Mouse (Mus musculus): Measurements from ENCODE around the gene Nfe2.
A peak's percentile ranks its signal among the peaks of the same experiment; 100 is the strongest.
"Not testable (repeated sequence)": the region's sequence is repeated elsewhere in the genome, so short reads cannot be mapped to it uniquely, and the experiment has no call there.

Gene Nfe2

GRCm38 (mm10) chr15:103290843-103291242 lies 32.6 kb upstream of the Nfe2 start:
- DNase-seq (ENCODE audit: low spot score): no peak

GRCm38 (mm10) chr15:103290417-103290816 lies 32.2 kb upstream of the Nfe2 start:
- DNase-seq (ENCODE audit: low spot score): no peak

- no peak for DNase-seq (ENCODE audit: low spot score)
Observed at GRCm38 (mm10) chr15:103289600-103289999, 31.4 kb upstream of the Nfe2 start.

DNA sequence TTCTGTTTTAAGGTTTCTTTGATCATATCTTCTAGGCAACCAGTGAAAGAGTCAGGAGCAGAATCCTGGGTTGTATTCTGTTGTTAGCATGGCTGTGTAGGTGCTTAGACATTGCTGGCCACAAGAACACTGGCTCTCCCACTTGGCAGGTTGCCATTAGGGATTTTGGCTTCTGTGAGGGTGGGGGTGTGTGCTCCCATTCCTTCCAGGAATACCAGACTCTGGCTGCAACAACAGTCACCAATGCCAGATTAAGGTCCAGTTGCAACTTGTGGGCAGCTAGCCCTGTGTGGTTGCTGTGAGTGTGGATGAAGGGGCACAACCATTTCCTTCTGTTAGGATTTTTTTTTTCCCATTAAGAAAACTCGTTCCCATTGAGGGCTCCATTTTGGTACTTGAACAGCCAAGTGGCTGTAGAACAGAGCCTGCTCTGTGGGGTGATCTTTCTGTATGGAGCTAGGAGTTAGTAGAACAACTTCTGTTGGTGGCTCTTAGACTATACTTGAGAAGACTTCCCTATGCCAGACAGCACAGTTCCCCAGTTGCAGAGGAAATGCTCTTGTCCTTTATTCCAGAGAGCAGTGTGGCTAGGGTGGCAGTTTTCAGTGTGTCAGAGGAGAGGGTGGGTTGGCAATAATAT lies 27.7 kb upstream of the Nfe2 start:
- peak; percentile 99 for DNase-seq (ENCODE audit: low spot score)

DNA sequence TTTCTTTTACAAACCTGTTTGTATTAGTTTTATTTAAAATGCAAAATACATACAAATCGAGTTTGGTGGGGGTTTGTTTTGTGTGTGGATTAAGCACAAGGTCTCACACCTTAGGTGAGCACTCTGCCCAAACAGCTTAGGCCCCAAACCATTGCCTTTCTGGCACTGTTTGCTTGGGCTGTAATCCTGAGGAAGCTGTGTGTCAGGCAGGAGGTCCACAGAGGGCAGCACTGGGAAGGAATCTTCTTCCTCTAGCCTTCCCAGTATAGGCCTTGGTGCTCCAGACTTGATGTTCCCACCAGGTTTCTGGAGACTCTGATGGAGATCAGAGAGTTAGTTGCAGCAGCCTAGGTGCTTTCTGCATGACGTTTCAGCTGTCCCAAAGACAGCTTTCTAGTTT lies 26.4 kb upstream of the Nfe2 start:
- peak; percentile 81 for DNase-seq (ENCODE audit: low spot score)

- peak; percentile 78 for DNase-seq (ENCODE audit: low spot score)
Observed at GRCm38 (mm10) chr15:103284066-103284465, 25.9 kb upstream of the Nfe2 start.

GRCm38 (mm10) chr15:103281465-103282205 lies 23.4 kb upstream of the Nfe2 start:
- DNase-seq (ENCODE audit: low spot score): no peak

GRCm38 (mm10) chr15:103280817-103281464 lies 22.7 kb upstream of the Nfe2 start:
- peak; percentile 86 for DNase-seq (ENCODE audit: low spot score)

DNA sequence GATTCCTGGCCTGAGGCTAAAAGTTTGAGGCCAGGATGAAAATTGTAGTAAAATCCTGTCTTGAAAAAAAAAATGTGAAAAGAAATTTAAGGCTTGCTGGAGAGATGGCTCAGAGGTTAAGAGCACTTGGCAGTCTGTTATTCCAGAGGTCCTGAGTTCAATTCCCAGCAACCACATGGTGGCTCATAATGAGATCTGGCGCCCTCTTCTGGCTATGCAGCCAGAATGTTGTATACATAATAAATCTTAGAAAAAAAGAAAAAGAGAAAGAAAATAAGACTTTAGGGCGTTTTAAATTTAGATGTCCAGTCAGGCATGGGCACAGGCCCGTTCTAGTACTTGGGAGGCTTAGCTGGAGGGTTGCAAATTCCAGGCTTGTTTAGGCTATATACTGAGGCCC lies 21.5 kb upstream of the Nfe2 start:
- peak; percentile 82 for DNase-seq (ENCODE audit: low spot score)

DNA sequence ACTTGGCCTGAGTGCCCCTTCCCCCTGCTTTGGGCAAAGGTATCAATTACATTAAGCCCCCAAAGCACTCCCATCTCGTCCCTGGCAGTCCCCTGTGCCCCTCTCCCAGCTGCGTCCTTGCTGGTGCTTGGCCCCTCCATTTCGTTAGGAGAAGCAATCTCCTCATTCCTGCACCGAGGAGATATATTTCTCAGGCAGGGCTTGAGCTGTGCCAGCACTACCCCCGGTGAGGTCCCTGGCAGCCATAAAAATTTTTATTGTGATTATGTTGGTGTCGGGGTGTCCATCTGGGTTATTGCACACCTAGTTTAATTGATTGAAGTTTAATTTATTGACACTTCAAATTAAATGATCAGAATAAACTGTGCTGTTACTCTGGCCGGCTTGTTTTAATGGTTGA lies 19.7 kb upstream of the Nfe2 start:
- DNase-seq (ENCODE audit: low spot score): no peak

DNA sequence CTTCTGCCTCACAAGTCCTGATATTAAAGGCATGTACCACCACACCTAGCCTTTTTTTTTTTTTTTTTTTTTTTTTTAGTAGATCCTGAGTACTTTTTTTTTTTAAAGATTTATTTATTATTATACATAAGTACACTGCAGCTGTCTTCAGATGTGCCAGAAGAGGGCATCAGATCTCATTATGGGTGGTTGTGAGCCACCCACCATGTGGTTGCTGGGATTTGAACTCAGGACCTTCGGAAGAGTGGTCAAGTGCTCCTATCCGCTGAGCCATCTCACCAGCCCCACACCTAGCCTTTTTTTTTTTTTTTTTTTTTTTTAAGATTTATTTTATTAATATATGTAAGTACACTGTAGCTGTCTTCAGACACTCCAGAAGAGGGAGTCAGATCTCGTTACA lies 17.7 kb upstream of the Nfe2 start:
- DNase-seq (ENCODE audit: low spot score): not testable (repeated sequence)

GRCm38 (mm10) chr15:103272419-103273279 lies 14.4 kb upstream of the Nfe2 start, which contains the start of gene Copz1:
Gene Copz1, plus strand, starts transcription at chr15:103272714.
- DNase-seq (ENCODE audit: low spot score): peak; percentile 100

GRCm38 (mm10) chr15:103268903-103269302 lies 10.7 kb upstream of the Nfe2 start:
- no peak for DNase-seq (ENCODE audit: low spot score)

- DNase-seq (ENCODE audit: low spot score): no peak
Observed at GRCm38 (mm10) chr15:103264794-103265193, 6.6 kb upstream of the Nfe2 start.

- peak; percentile 53 for DNase-seq (ENCODE audit: low spot score)
Observed at GRCm38 (mm10) chr15:103259989-103260388, 1.8 kb upstream of the Nfe2 start.

DNA sequence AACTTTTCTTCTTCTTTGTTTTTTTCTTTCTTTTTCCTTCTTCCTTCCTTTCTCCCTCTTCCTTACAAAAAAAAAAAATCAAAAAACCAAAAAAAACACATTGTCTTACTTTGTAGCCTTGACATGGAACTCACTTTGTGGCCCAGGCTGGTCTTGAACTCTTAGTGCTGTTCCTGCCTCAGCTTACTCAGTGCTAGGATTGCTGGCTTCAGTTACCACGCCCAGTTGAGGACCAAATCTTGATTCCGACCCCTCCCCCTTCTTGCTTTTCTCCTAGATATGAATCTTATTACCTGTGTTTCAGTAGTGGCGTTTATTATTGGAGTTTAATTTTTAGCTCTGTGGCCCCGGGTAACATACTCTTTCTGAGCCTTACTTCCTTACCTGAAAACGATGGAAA lies 959 bp upstream of the Nfe2 start:
- DNase-seq (ENCODE audit: low spot score): no peak

- DNase-seq (ENCODE audit: low spot score): no peak
Observed at GRCm38 (mm10) chr15:103256210-103256986, 1.8 kb downstream of the Nfe2 start.

- DNase-seq (ENCODE audit: low spot score): no peak
Observed at GRCm38 (mm10) chr15:103255169-103255568, 3.0 kb downstream of the Nfe2 start.

DNA sequence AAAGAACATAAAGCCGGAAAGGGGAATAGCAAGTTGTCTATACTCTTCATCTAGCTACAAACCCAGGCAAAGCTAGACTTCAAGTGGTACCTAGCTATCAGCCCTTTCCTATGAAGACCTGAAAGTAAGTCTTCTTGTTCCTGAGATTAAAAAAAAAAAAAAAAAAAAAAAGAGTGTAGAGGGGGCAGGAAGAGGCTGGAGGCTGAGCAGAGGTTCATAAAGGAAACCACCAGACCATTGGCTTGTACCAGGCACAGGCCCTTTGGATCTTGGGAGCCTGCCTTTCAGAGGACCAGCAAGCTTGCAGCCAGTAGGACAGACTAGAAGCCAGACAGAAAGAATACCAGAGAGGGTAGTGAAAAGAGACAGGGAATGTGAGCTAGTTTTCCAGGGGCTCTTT lies 4.9 kb downstream of the Nfe2 start:
- no peak for DNase-seq (ENCODE audit: low spot score)

- no peak for DNase-seq (ENCODE audit: low spot score)
Observed at GRCm38 (mm10) chr15:103252660-103253059, 5.5 kb downstream of the Nfe2 start.

DNA sequence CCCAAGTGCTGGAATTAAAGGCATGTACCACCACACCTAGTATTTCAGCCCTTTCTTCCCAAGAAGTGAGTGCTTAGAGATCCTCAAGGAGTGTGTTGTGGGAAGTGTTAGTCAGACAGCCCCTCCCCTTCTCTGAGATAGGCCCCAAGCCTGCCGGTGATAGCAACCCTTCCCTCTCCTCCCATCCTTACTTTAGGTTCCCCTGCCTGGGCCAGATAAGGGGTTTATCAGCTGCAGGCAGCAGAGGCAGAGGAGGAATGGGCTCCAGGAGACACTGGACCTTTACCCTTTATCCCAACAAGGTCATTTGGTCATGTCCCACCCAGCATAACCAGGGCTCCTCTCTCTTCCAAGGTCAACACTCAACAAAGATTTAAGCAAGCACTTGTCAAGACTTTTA lies 6.6 kb downstream of the Nfe2 start:
- no peak for DNase-seq (ENCODE audit: low spot score)

Data from adipocyte (in vitro differentiated cells).